Mouse (Mus musculus) ES-CJ7 (cell line): ENCODE measurements around the gene Lrtm1.
A peak's percentile ranks its signal among the peaks of the same experiment; 100 is the strongest.

Source experiments
- DNase-seq: peaks from one replicate; pipeline ENCODE4 v3.0.0; 2011; ENCODE audit warnings: low read depth, low spot score

The Lrtm1 gene

DNA sequence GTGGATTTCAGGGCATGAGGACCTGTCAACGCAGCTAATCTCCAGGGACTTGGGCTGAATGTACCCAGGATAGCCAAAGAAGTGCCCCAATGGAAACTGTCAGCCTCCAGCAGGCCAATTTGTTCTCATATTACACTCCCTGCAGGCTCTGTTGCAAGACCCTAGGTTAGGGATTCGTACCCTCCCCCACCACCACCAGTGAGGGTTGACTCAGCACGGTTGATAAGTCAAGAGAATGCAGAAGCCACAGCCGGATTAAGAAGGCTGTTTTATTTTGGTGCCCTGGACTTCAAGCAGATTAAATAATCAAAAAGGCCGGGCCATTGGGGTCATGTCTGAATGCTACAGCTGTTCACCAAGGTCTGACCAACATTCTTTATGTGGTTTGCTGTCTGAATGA lies at the start of gene Lrtm1:
TSS of gene Lrtm1 (plus strand) at position 326 of the 400 bp plus-strand sequence.
- DNase-seq = peak; percentile 2

DNA sequence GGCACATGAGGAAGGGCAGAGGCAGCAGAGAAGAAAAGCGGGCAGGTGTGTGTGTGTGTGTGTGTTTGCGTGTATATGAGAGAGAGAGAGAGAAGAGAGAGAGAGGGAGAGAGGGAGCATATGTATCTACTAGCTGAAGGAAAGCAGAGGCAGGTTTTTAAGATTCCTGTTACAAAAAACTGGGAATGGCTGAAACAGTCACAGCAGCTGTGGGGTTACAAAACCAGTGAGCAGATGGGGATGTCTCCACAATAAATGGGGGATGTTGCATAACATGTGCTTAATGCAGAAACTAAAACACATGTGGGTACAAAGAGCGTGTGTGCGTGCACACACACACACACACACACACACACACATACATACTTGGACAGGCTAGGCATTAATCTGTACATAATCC lies 48.8 kb upstream of the Lrtm1 start:
- DNase-seq = no peak

DNA sequence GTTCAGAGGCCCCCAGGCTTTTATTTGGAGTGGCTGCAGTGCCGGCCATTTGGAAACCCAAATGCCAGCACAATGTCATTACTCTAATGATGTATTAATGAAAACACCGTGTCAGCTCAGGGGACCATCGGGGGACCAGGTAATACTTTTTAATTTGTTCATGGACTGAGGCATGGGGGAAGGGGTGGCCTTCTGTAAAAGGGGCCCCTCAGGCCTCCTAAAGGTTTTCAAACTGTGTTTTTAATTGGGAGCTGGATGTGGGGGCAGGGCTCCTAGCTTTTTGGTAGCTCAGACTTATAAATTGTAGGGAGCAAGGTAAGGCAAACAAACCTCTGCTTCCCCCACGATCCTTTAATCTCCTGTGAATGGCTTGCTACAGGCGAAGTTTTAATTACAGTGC lies 45.4 kb upstream of the Lrtm1 start:
- no peak for DNase-seq

DNA sequence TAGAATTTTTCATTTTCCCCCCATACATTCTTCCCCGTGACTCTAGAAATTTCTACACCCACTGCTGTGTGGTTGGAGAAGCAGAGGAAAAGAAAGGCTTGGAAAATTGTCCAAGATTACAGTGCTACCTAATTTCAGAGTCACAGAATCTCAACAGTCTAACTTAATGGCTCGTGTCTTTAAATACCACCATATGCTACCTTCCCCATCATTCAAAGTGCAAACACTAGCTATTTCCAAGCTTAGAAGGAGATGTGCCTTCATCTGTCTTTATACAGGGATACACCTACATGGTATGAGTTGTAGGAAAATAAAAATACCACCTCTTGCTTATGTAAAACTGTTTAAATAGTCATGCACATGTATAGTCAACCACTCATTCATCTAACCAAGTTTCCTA lies 38.8 kb upstream of the Lrtm1 start:
- no peak for DNase-seq

DNA sequence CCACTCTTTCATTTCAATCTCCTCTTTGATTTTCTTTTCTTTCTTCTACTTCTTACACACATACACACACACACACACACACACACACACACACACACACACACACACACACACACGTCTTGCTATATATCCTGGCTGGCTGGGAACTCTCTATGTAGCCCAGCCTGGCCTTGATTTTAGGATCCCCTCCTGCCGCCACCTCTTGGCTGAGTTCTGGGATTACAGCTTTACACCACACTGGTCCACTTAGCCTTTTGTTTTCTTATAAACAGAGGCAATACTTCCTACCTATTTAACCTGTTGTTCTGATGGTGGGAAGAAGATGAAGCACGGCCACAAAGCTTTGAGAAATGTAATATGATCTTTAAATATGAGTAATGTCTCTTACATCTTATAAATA lies 37.5 kb upstream of the Lrtm1 start:
- peak; percentile 11 for DNase-seq

DNA sequence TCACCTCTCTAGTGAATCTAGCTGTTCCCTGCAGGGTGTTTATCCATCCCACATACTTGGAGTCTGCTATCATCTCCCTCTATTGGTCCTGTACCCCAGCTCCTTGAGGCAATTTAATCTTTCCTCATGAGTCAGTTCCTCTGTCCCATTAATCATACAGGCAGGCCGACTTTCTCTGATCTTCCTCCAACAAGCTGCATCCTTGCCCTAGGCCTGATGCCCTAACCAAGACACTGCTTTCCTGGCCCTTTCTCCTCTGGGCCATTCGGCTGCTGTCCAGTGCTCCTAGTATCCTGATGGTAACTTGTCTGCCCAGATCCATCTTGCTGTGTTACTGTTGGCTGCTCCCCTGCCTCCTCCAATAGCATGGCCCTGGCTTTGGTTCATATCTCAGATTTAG lies 33.7 kb upstream of the Lrtm1 start:
- no peak for DNase-seq

DNA sequence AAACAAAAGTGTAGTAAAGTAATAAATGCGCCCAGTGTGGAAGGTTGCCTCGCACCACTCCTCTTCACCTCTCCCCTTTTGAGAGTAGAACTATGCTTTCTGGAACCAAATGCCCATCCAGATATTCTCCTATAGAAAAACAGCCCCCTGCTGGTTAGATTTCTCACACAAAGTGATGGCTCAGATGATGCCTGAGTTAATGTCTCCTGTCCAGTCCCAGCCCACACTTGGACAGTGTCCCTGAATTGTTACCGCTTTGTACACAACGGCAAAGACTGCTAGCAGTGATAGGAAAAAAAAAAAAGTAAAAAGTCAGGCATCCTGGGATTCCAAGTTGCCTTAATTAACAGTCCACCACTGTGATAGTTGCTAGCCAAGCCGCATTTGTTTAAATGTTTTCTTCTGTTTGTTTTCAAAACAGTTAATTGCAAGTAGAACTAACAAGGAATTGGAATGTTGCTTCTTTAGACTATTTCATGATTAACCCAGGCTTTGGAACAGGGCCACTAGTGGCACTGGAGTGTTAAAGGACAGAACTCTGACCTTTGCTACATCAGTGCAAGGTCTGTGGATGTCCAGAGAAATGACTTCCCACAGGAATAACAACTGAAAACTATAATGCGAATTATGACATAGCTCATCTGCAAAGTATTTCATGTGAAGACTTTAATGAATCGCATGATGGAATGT lies 29.7 kb upstream of the Lrtm1 start:
- DNase-seq = no peak

DNA sequence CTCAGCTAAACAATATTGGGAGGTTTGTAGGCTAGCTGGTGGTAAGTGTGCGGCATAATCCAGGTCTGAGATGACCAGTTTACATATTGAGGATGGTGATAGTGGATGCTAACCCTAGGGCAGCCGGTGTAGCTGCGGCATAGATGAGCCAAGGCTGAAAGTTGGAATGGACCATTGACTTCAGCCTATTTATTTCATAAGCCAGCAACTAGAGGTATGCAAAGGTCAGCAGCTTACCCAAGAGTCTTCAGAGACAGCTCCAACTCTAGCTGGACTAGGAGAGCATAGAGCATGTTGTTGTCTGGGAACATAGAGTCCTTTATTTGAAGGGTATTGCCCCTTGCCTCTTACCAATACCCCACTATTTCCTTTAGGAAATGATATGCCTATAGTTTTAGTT lies 21.4 kb upstream of the Lrtm1 start:
- DNase-seq = no peak

DNA sequence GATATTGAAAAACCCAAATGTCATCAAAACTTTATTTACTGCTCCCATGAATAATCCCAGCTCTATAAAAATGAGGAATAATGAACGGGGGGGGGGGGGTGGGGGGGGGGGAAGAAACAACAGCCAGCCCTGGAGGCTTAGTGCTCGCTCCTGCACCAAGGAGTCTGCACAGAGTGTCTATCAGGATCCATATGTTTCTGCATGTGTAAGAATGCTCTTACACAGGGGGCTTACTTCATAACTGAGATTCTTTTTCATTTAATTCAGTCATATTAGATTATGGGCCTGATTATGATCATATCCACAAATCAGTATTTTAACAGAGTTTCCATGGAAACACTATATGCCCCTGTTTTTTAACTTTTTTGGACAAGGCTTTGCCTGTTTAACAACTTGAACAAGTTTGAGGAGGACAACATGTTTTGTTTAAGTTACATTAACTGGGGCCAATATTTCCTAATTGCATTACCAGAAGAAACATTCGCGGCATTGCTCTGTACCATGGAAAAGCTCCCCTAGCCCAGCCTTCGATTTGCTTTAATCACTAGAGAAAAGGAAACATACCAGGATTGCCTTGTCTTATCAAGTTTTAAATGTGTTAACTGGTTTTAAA lies 12.7 kb upstream of the Lrtm1 start:
- DNase-seq = no peak

DNA sequence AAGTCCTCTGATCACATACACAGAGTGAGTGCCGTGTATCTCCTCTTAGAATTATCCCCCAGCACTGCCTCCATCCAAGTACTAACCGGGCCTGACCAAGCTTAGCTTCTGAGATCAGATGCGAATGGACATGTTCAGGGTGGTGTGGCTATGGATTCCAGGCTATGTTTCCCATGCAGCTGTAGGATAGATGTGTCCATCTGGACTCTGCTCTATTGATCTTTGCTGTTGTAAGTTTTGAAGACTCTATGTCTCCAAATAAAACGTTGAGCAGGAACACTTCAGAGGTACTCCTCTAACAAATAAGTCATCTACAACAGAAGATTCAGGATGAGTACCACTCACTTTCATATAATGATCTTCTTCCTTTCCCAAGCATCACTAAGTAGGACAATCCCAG lies 8.4 kb upstream of the Lrtm1 start:
- no peak for DNase-seq

DNA sequence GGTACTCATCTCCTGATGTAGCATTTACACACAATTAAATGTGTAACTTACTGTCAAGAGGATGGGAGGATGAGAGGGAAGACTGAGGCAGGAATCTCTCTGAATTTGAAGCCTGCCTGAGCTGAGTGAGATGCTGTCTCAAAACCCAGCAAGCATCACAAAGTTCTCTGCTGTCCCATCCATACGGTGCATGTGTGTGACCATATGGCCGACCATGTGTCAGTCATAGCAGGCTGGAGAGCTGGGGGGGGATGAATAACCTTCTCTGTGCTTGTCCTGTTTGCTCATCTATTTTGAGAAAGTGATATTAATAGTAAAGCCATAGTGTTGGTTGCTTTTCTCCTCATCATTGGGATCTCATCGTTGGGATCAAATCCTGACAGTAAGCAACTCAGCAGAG lies 4.8 kb upstream of the Lrtm1 start:
- DNase-seq = no peak

DNA sequence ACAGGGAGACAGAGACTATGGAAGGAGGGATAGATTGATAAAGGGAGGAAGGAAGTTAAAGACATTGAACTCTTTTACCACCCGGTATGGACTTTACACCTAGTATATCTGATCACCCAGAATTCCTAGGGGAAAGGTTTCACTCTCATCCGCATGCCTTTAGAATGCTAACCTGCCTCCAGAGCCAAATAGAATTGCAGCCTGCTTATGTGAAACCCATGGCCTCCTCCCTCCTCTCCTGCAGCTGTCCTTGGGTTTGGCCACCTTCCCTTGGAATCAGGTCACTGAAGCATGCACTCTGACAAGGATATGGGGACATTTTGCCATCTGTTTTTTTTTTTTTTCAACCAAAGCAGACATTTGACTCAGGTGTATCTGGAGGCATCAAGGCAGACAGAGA lies 3.3 kb upstream of the Lrtm1 start:
- DNase-seq = no peak

DNA sequence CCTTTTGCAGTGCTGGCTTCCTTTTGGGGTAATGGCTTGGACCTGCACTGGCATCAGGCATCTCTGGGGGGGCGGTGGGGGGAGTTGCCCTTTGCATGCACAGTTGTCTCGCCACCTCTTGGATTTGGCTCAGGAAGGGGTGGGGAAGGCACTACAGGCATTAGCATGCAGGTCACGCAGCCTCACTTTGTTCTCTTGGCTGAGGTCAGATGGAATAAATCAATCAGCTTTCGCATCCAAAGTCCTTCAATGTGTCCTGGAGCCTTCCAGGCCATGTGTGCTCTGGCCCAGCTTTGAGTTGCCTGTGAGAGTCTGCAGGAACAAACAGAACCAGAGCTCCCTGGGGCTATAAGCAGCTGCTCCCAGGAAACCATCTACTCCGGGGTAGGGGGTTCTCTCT lies 2.1 kb upstream of the Lrtm1 start:
- DNase-seq = peak; percentile 5

DNA sequence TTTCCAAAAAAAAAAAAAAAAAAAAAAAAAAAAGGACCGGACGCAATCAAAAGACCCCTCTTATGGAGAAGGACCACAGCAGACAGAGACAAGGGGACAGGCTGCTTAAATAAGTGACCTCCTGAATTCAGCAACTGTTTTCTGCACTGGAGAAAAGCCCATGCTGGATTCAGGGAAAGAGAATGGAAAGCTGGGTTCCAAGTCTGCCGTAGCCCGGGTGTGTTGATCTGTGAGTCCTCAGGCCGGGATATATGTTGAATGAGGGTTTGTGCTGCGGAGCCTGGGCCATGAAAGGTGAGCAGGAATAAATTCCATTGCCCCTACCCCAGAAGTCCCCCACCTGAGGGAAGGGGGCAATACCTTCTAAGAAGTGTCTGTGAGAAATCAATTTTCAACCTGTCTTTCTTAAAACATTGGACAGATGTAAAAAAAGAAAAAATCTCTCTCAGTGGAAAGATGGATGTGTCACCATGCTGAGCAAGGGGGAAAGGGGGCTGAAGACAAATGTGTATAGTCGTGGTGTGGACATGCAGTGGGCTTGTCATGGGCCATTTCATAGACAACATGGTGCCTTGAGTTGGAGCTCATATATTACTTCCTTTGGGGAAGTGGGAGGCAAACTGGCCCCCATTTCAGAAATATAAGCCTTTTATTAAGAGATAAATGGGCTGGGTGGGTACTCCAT lies 450 bp downstream of the Lrtm1 start:
- no peak for DNase-seq

DNA sequence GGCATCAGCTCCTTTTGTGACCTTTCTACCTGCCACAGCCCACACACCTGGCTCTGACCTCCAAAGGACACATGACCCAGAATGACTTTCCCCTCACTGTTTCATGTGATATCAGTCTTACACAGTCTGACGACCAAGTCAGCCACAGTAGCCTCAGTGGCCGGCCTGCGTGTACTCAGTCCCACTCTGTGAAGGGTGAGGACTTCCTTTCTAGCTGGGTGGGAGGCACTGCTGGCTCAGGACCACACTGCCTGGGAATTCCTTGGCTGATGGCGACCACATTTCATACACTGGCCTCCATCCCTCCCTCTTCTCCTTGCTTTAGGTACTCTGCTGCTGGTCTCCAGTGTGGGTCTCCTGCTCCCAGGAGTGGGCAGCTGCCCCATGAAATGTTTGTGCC lies 3.3 kb downstream of the Lrtm1 start:
- no peak for DNase-seq

DNA sequence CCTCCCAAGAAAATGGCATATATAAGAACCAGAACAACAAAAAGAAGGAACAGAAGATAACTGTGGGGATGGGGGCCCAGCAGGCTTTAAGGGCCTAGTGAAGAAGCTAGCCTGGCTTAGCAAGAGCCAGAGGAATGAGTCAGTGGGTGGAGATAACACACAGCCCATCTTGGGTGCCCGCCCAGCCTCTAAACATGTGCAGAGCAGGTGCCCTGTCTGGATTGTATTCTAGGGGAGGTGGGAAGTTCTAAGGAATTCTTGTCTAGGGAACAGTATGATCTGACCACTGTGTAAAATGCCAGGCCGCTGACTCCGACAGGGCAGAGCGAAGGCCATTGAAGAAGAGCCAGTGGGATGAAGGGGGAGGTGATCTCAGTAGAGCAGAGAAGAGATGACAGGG lies 5.2 kb downstream of the Lrtm1 start:
- no peak for DNase-seq

DNA sequence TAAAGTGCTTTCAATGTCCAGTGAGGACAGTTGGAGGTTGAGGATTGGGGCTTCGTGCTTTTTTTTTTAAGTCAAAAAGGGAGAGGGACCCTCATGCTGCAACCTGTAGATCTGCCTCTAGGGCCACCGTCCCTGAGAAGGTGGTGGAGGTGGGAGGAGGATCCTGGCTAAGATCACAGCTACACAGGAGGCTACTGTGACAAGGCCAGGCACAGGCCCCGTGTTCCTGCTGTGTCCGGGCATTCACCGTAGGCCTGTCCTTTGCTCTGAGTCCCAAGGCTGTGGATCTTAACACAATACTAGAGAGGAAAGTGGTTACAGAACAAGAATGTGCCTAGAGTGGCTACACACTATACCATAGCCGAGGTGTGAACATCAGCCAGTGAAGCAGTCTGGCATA lies 7.3 kb downstream of the Lrtm1 start:
- DNase-seq = no peak

DNA sequence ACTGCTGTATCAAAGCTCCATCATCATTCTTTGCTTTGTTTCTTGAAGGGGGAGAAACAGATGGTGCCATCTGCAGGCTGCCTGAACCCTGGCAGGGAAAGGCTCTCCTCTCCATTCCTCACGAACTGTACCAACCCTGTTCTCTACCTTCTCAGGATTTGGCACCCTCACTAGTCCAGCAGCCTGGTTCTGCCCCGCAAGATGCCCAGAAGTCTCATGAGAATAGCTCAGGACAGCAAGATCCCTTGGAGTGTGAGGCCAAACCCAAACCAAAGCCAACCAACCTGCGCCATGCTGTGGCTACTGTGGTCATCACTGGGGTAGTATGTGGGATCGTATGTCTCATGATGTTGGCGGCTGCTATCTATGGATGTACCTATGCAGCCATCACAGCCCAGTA lies 9.3 kb downstream of the Lrtm1 start:
- DNase-seq = no peak

DNA sequence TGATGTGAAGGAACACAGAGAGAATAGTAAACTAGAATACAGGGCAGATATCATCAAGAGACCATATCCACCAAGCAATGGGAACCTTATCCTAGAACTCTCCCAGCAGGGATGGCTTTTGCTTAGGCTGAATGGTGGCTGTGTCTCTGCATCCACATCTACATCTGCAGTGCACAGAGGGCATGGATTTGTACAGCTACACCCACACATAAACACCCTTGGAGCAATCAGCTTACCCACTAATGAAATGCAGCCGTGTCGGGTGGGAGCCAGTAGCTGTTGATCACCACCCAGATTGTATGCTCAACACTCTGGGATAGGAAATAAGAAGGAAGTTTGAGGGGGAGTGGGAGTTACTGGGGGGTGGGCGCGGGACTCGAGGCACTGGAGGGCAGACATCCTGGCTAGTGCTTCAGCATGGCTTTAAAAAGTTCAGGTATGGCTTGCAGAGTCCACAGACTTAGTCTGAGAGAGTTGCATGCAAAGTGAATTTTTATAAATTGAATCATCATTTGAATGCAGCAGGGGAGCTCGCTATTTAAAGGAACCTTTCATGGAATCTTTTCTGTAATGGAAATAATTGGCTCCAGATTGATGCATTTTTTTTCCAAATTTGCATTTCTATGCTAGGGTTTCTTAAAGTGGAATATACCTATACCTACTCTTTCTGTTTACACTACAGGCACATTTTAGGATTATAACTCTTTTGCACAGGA lies 10.5 kb downstream of the Lrtm1 start:
- no peak for DNase-seq

DNA sequence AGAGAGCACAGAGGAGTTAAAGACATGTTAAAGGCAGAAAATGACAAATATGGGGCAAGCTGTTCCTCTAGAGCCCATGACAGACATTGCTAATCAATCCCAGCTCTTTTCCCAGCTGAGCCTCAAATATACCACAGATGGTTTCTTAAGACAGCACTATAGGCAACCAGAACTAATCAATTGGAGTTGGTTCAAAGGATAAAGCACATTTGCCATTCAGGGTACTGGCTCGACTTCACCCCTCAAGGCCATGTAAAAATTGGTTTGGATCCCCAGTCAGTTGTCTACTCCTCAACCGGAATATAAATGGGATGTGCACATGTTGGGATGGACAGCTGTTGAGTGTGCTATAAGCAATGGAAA lies 11.1 kb downstream of the Lrtm1 start:
- no peak for DNase-seq

DNA sequence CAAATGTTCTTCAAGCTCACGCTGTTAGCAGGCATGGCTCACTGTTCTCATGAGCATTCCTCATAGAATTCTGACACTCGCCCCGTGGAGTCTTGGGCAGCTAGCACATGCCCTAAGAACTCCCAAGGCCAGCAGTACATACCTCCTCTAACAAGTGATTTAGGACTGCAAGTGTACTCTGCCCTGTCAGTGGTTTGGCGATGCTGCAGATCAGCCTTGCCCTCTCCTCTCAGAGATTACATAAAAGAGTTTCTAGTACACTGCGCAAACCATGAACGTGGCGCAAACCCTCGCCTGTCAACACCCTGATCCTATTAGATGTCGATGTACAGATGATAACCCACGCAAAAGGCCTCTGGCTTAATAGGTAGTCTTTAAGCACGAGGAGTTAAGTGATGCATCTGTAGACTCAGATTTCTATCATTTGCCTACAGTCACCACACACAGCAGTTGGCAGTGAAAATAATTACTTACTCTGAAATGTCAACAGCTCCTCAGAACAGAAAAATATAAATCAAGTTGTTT lies 11.9 kb downstream of the Lrtm1 start:
- DNase-seq = no peak

DNA sequence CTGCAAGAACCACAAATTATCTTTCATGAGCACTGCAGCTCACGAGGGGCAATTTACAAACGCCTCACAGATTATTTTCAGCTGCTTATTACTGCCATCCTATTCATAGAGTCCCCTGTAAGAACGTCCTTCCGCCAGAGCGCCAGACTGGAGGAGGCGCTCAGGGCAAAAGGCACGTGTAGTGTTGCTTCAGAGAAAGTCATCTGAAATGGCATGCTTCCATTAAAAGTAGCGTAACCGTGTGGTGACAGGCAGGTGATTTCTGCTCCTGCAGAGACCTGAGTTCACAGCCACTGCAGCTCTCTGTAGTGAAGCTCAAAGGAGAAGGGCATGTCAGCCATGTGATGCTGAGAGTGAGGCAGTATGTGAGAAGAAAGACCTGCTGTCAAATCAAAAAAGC lies 12.5 kb downstream of the Lrtm1 start:
- no peak for DNase-seq
